Mouse (Mus musculus): Measurements from ENCODE around the gene Sf3a2.
A peak's percentile ranks its signal among the peaks of the same experiment; 100 is the strongest.
"Not testable (repeated sequence)": the region's sequence is repeated elsewhere in the genome, so short reads cannot be mapped to it uniquely, and the experiment has no call there.

Sf3a2 gene

GRCm38 (mm10) chr10:80823847-80824643 lies 26.0 kb downstream of the Sf3a2 start:
- DNase-seq (ENCODE audit: low spot score in 2 of 2), result no peak

GRCm38 (mm10) chr10:80824827-80825226 lies 26.8 kb downstream of the Sf3a2 start:
- DNase-seq (ENCODE audit: low spot score in 2 of 2), result no peak

DNA sequence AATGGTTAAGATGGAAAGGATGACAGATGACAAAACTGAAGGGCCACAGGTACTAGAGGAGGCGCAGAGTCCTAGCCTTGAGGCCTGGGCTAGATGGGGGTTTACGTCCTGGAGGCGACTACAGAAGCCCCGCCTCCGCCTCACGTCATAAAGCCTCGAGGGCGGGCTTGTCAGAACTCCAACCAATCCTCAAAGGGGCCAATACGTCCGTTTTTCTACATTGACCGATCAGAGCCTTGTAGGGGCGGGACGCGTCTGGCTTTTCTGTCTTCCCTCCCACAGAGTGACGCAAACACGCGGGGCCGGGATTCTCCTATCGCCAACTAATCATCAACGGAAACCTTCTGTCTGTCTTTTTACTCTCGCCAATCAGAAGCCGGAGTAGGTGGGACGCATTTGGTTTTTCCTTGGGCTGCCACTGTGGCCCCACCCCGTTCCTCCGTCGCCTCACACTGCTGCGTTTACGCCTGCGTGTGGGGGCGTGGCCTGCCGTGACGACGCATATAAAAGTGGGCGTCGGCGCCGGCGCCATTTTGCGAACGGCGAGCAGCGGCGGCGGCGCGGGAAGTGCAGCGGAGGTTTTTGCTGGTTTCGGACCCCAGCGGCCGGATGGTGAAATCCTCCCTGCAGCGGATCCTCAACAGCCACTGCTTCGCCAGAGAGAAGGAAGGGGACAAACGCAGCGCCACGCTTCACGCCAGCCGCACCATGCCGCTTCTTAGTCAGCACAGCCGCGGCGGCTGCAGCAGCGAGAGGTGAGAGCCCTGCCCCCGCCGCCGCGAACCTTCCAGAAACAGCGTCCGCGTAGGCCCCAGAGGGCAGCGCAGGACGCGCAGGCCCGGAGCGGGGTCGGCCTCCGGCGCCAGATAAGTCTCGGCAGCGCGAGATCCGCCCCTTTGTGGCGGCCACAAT lies 28.4 kb downstream of the Sf3a2 start, which contains the start of gene Oaz1:
Gene Oaz1, plus strand, starts transcription at position 506 of the 912 bp plus-strand sequence.
- DNase-seq (ENCODE audit: low spot score in 2 of 2), result peak; percentile 97 to 98

DNA sequence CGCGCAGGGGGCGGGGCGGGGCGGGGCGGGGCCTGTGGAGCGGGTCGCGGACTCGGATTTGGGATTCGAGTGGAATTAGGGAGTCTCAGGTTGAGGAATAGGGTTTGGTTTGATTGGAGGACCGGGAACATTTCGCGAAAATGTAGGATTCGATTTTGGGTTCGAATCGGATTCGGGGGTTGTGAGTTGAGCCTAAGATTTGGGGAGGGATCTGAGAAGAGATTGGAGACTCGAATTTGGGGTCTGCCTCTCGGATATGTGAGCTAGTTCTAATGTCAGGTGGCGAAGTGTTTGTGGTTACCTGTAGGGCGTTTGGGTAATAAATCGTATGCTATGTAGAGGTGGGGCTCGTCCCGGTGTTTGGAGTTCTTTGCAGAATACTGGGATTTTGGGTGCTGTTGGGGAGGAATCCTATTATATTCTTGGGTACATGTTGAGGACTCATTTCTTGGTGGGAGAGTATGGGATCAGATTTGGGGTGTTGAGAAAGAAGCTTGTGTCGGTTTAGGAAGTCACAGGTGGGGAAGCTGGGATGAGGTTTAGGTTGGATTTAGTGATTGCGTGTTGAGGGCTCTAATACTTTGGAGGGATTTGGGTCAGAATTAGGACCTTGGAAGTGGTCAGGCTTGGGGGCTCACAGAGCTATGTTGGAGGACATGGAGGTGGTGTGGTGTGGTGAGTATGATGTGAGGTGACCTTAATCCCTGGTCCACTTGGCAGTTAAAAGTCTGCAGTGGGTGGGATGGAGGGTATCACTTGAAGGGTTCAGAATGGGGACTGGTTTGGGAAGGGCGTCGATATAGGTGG lies 29.3 kb downstream of the Sf3a2 start:
- DNase-seq (ENCODE audit: low spot score in 2 of 2), result no peak

DNA sequence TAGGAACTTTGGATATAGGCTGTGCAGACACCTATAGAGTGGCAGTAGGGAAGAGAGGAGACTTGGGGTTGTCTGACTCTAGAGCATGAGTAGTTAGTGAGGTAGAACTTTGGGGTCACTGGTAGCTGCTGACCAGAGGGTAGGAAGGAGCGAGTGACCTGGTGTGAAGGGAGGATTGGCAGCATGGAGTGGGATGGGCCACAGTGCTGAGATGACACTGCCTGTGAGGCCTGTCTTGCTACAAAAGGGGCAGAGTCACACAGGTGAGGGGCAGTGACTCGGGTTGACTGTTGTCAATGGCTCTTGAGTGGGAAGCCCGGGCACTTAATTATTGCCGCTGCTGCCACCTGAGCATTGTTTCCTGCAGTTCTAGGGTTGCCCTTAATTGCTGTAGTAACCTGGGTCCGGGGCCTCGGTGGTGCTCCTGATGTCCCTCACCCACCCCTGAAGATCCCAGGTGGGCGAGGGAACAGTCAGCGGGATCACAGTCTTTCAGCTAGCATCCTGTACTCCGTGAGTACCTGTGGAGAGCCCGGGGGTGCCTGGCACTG lies 29.9 kb downstream of the Sf3a2 start:
- DNase-seq (ENCODE audit: low spot score in 2 of 2), result no peak

- not testable (repeated sequence) for DNase-seq (ENCODE audit: low spot score in 2 of 2)
Observed at GRCm38 (mm10) chr10:80828587-80828986, 30.6 kb downstream of the Sf3a2 start.

- no peak for DNase-seq (ENCODE audit: low spot score in 2 of 2)
Observed at GRCm38 (mm10) chr10:80829359-80830278, 31.6 kb downstream of the Sf3a2 start.

- DNase-seq (ENCODE audit: low spot score in 2 of 2), result no peak
Observed at GRCm38 (mm10) chr10:80831136-80831535, 33.1 kb downstream of the Sf3a2 start.

GRCm38 (mm10) chr10:80832818-80833217 lies 34.8 kb downstream of the Sf3a2 start:
- DNase-seq (ENCODE audit: low spot score in 2 of 2), result no peak

- DNase-seq (ENCODE audit: low spot score in 2 of 2), result no peak
Observed at GRCm38 (mm10) chr10:80835617-80836016, 37.6 kb downstream of the Sf3a2 start.

GRCm38 (mm10) chr10:80836949-80837379 lies 39.0 kb downstream of the Sf3a2 start:
- DNase-seq (ENCODE audit: low spot score in 2 of 2), result no peak

DNA sequence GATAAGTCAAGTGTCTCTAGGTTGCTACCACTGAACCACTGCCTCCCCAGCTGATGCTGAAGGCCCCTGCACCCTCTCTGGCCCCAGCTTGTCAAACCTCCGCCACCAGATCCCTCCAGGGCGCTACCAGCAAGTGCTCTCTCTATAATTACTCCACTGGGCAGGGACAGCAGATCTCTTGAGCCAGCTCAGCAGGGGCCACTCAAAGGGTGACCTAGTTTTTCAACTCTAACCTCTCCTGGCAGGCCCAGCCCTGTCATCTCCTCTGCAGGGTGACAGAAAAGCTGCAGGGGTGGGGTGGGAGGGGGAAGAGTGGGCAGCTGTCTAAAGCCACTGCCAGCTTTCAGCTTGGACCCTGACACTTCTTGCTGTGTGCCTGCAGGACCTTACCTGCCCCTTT lies 39.8 kb downstream of the Sf3a2 start:
- no peak for DNase-seq (ENCODE audit: low spot score in 2 of 2)

DNA sequence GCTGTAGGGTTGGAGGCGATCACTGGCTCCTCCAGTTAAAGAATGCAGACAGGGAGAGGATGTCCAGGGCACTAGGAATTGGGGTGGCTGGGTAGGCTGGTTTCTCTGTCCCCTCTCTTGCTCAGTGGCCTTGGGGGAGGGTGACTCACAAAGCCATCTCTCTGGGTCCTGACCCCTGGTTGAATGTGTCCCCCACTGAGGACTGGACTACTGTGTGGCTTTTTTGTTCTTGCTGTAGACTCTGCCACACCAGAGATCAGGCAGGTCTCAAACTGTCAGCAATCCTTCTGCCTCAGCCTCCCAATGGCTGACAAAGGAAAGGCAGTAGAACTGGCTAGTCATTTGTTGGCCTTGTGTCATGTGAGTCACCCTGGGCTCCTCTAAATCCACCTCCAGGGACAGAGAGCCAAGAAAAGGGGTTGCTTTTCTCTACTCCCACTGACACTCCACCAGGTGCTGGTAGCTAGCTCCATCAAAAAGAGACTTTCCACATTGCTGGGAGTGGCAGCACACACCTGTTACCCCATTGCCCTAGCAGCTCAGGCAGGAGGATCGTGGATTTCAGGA lies 40.4 kb downstream of the Sf3a2 start:
- no peak for DNase-seq (ENCODE audit: low spot score in 2 of 2)

GRCm38 (mm10) chr10:80839848-80840247 lies 41.9 kb downstream of the Sf3a2 start:
- no peak for DNase-seq (ENCODE audit: low spot score in 2 of 2)

- no peak for DNase-seq (ENCODE audit: low spot score in 2 of 2)
Observed at GRCm38 (mm10) chr10:80841685-80842084, 43.7 kb downstream of the Sf3a2 start.

DNA sequence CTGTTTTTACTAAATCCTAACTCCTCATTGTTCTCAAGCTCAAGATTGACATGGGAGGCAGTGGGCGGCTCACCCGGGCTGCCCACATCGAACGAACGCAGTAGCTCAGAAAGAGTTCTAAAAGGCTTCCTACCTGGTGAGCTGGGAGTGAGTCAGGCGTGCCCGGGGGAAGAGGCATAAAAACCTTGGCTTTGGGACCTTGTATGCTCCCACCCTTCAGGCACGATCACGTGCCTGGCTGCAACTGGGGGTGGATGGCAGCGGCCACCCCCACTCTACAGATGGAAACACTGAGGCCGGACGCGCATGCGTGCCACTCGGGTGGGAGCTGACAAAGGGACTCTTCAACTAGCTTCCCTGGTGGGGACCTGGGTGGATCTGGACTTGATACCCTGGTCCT lies 44.3 kb downstream of the Sf3a2 start:
- DNase-seq (ENCODE audit: low spot score in 2 of 2), result no peak

- DNase-seq (ENCODE audit: low spot score in 2 of 2), result no peak
Observed at GRCm38 (mm10) chr10:80843087-80843930, 45.3 kb downstream of the Sf3a2 start.

DNA sequence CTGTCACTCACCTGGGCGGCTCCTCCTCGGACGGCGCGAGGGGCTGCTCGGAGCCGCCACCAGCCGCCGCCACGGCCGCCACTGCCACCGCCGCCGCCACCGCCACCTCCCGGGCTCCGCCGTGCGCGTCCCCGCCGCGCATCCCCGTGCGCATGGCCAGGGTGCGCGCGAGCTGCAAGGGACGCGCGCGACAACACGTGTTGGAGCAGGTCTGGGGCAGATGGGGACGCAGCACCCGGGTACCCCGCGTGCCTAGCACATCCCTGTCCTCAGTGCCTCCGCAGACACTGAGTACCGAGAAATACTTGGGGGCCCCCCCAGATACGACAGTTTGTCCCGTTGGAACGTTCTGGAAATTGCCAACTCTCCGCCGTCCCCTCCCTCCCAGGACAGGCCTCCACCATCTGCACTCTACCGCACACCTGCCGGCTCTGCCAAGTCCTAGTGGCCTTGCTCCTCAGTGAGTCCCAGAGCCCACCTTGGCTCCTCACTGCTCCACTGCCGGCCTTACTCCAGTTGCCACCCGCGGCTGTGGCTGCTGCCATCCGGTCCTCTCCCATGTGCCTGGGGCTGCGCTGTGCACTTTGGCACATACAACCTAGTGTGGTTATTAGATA lies 46.0 kb downstream of the Sf3a2 start, which contains the start of gene Lingo3:
Gene Lingo3, minus strand, starts transcription at position 109 of the 617 bp plus-strand sequence.
- no peak for DNase-seq (ENCODE audit: low spot score in 2 of 2)

Data from urinary bladder, postnatal 4 days (tissue).